Comparison of ENCODE assay signal across 23 mouse cellular contexts in genomic region chr17:85704369-85705260, GRCm38 (mm10). TPM values are rescaled to one million over a fixed set of nuclear protein-coding genes. Genes with fewer than 3 reads are reported as not detected.
A peak's percentile ranks its signal among the peaks of the same experiment; 100 is the strongest.
DNase-seq lines count a peak whose midpoint lies in the region; ATAC-seq and TF ChIP-seq lines count a peak whose summit lies in the region.
"Had no signal": no experiment of that assay in that cellular context is flagged by ENCODE, and none has a peak within 500 bp of the region (broad histone marks: within the 10 kb centered on the region; RNA-seq: fewer than 3 reads in every experiment).

No protein-coding gene starts in this region.

- no peak overlapping the region for H3K9ac ChIP-seq in heart, embryonic 13.5 days
- H3K9ac ChIP-seq in hindbrain, embryonic 13.5 days = no peak overlapping the region
- no peak overlapping the region for H3K9ac ChIP-seq in hindbrain, postnatal 0 days (replicated peaks; ENCODE audit: low read length)
- H3K9ac ChIP-seq: limb, embryonic 12.5 days; liver, embryonic 15.5 days; stomach, embryonic 15.5 days had no signal

- 59% methylated on average over 12 of the region's 12 CpGs for WGBS in heart, embryonic 13.5 days
- 71% methylated on average over 12 of the region's 12 CpGs for WGBS in heart, embryonic 10.5 days
- WGBS in hindbrain, embryonic 13.5 days = 61% methylated on average over 12 of the region's 12 CpGs
- 79% methylated on average over 12 of the region's 12 CpGs for WGBS in hindbrain, embryonic 10.5 days
- 40% methylated on average over 12 of the region's 12 CpGs for WGBS in hindbrain, postnatal 0 days

- H3K27ac ChIP-seq in heart, embryonic 13.5 days (replicated peaks) = peak overlapping the region; percentile 73
- H3K27ac ChIP-seq in heart, embryonic 10.5 days = no peak overlapping the region
- no peak overlapping the region for H3K27ac ChIP-seq in hindbrain, embryonic 13.5 days
- no peak overlapping the region for H3K27ac ChIP-seq in hindbrain, embryonic 10.5 days
- H3K27ac ChIP-seq in hindbrain, postnatal 0 days = no peak overlapping the region
- H3K27ac ChIP-seq: limb, embryonic 12.5 days; liver, embryonic 15.5 days; stomach, embryonic 15.5 days had no signal

- no peak overlapping the region for H3K4me3 ChIP-seq in heart, embryonic 13.5 days
- no peak overlapping the region for H3K4me3 ChIP-seq in heart, embryonic 10.5 days
- no peak overlapping the region for H3K4me3 ChIP-seq in hindbrain, embryonic 13.5 days
- no peak overlapping the region for H3K4me3 ChIP-seq in hindbrain, embryonic 10.5 days
- no peak overlapping the region for H3K4me3 ChIP-seq in hindbrain, postnatal 0 days (ENCODE audit: low read length)
- H3K4me3 ChIP-seq: limb, embryonic 12.5 days; liver, embryonic 15.5 days; myocyte; stomach, embryonic 15.5 days had no signal

- no peak for TF ChIP-seq CTCF in hindbrain, postnatal 0 days (IDR thresholded peaks at IDR 0.05; ENCODE audit: low read depth)

- peaks cover 33% of the 10 kb centered on the region for H3K27me3 ChIP-seq in heart, embryonic 13.5 days (replicated peaks)
- peaks cover 83% of the 10 kb centered on the region for H3K27me3 ChIP-seq in heart, embryonic 10.5 days (ENCODE audit: insufficient read depth, poor library complexity, severe bottlenecking)
- peaks cover 53% of the 10 kb centered on the region for H3K27me3 ChIP-seq in hindbrain, embryonic 13.5 days
- peaks cover 91% of the 10 kb centered on the region for H3K27me3 ChIP-seq in hindbrain, embryonic 10.5 days (ENCODE audit: insufficient read depth, poor library complexity, severe bottlenecking)
- peaks cover 8% of the 10 kb centered on the region; the same call in 1 of the 2 replicates for H3K27me3 ChIP-seq in hindbrain, postnatal 0 days (ENCODE audit: insufficient read depth, low read length)
- H3K27me3 ChIP-seq: stomach, embryonic 15.5 days had no signal

- H3K4me2 ChIP-seq in heart, embryonic 13.5 days = 0 out of 2 replicates have a peak overlapping the region, but pooled peaks have one; percentile 13
- no peak overlapping the region for H3K4me2 ChIP-seq in hindbrain, embryonic 13.5 days
- H3K4me2 ChIP-seq in hindbrain, postnatal 0 days (ENCODE audit: low read depth, low read length) = no peak overlapping the region
- H3K4me2 ChIP-seq: limb, embryonic 12.5 days; liver, embryonic 15.5 days; midbrain, embryonic 11.5 days; stomach, embryonic 15.5 days had no signal

- no peaks in the 10 kb centered on the region for H3K36me3 ChIP-seq in heart, embryonic 13.5 days
- H3K36me3 ChIP-seq in heart, embryonic 10.5 days = no peaks in the 10 kb centered on the region
- H3K36me3 ChIP-seq in hindbrain, embryonic 13.5 days = no peaks in the 10 kb centered on the region
- no peaks in the 10 kb centered on the region for H3K36me3 ChIP-seq in hindbrain, embryonic 10.5 days
- no peaks in the 10 kb centered on the region for H3K36me3 ChIP-seq in hindbrain, postnatal 0 days (ENCODE audit: insufficient read depth, low read length)
- H3K36me3 ChIP-seq: limb, embryonic 12.5 days; liver, embryonic 15.5 days; stomach, embryonic 15.5 days had no signal

- ATAC-seq in heart, embryonic 13.5 days (ENCODE audit: extremely low read depth, insufficient number of reproducible peaks, low FRiP score, low TSS enrichment) = no peak
- ATAC-seq in hindbrain, embryonic 13.5 days (ENCODE audit: low FRiP score) = 0 out of 2 replicates have a peak, but pooled peaks have one; percentile 21
- peak; percentile 58; the same call in 1 of the 2 replicates for ATAC-seq in hindbrain, postnatal 0 days
- ATAC-seq: intestine, embryonic 16.5 days had no signal

- H3K9me3 ChIP-seq in heart, embryonic 13.5 days = no peaks in the 10 kb centered on the region
- no peaks in the 10 kb centered on the region for H3K9me3 ChIP-seq in heart, embryonic 10.5 days
- no peaks in the 10 kb centered on the region for H3K9me3 ChIP-seq in hindbrain, embryonic 13.5 days
- H3K9me3 ChIP-seq in hindbrain, embryonic 10.5 days = no peaks in the 10 kb centered on the region
- no peaks in the 10 kb centered on the region for H3K9me3 ChIP-seq in hindbrain, postnatal 0 days (ENCODE audit: low read length)
- H3K9me3 ChIP-seq: limb, embryonic 12.5 days; liver, embryonic 15.5 days; stomach, embryonic 15.5 days had no signal

- H3K4me1 ChIP-seq in heart, embryonic 13.5 days = peaks cover 14% of the 10 kb centered on the region
- no peaks in the 10 kb centered on the region for H3K4me1 ChIP-seq in heart, embryonic 10.5 days
- H3K4me1 ChIP-seq in hindbrain, embryonic 13.5 days (replicated peaks) = 0 out of 2 replicates have a peak, but pooled peaks cover 5% of the 10 kb centered on the region
- H3K4me1 ChIP-seq in hindbrain, embryonic 10.5 days (replicated peaks) = no peaks in the 10 kb centered on the region
- H3K4me1 ChIP-seq in hindbrain, postnatal 0 days (ENCODE audit: insufficient read depth, low read length) = 0 out of 2 replicates have a peak, but pooled peaks cover 3% of the 10 kb centered on the region
- H3K4me1 ChIP-seq: liver, embryonic 15.5 days; stomach, embryonic 15.5 days had no signal

- no peak for DNase-seq in heart, embryonic 10.5 days (ENCODE audit: low spot score)
- DNase-seq in hindbrain, embryonic 10.5 days (ENCODE audit: low spot score) = no peak
- peak; percentile 38 for DNase-seq in MN1 (ENCODE audit: low spot score)
- DNase-seq in hindbrain, postnatal 0 days (ENCODE audit: low spot score) = peak; percentile 33
- no peak for DNase-seq in right cerebral cortex, postnatal 25 days
- DNase-seq: adrenal gland, postnatal 25 days; cerebellum, adult 18-20 months; cerebellum, postnatal 25 days; embryo, embryonic 11 days; gastrocnemius, postnatal 36 days; heart, postnatal 14 days; kidney, postnatal 4 days; layer of hippocampus, adult 9-11 months; thymus, adult 18-20 months; thymus, postnatal 4 days had no signal

RNA-seq across cellular contexts. Expression of gene Six2, which starts 16.5 kb away (rescaled TPM):
- 0.27 and 0.39 TPM in 2 replicates for polyA plus RNA-seq in heart, embryonic 13.5 days (2015; fragmentation: Nextera tagmentation; extraction: Ambion mirVana)
- polyA plus RNA-seq in heart, embryonic 10.5 days (2016; fragmentation: Nextera tagmentation; extraction: Ambion mirVana) = 0.32 and 1.7 TPM in 2 replicates
- polyA plus RNA-seq in hindbrain, embryonic 13.5 days (2015; fragmentation: Nextera tagmentation; extraction: Ambion mirVana) = 1.0 and 1.1 TPM in 2 replicates
- 5.4 and 5.6 TPM in 2 replicates for polyA plus RNA-seq in hindbrain, embryonic 10.5 days (2016; fragmentation: Nextera tagmentation; extraction: Ambion mirVana)
- 0.42 and 1.2 TPM in 2 replicates for total RNA-seq in hindbrain, postnatal 0 days (2014; rRNA removed)
- 0.51 and 0.93 TPM in 2 replicates for polyA plus RNA-seq in hindbrain, postnatal 0 days (2015; fragmentation: Nextera tagmentation; extraction: Ambion mirVana)
- total RNA-seq: adrenal gland, postnatal 25 days had no signal
- polyA plus RNA-seq: liver, embryonic 15.5 days; myocyte had no signal

Comparison
In these comparisons a context has a peak if more than half of its experiments do, and no peak if none do; other contexts are left out.
1. DNase-seq: peak in MN1 (single experiment) and hindbrain, postnatal 0 days (single experiment); none in heart, embryonic 10.5 days (single experiment), hindbrain, embryonic 10.5 days (single experiment) and right cerebral cortex, postnatal 25 days (single experiment).